Mouse (Mus musculus) lung, postnatal 4 days (tissue): ENCODE measurements around the gene Slc35e3.
"Not testable (repeated sequence)": the region's sequence is repeated elsewhere in the genome, so short reads cannot be mapped to it uniquely, and the experiment has no call there.

Experiments used
- DNase-seq, 2 experiments: peaks; one replicate each; pipeline ENCODE4 v3.0.0; 2021

The Slc35e3 gene

DNA sequence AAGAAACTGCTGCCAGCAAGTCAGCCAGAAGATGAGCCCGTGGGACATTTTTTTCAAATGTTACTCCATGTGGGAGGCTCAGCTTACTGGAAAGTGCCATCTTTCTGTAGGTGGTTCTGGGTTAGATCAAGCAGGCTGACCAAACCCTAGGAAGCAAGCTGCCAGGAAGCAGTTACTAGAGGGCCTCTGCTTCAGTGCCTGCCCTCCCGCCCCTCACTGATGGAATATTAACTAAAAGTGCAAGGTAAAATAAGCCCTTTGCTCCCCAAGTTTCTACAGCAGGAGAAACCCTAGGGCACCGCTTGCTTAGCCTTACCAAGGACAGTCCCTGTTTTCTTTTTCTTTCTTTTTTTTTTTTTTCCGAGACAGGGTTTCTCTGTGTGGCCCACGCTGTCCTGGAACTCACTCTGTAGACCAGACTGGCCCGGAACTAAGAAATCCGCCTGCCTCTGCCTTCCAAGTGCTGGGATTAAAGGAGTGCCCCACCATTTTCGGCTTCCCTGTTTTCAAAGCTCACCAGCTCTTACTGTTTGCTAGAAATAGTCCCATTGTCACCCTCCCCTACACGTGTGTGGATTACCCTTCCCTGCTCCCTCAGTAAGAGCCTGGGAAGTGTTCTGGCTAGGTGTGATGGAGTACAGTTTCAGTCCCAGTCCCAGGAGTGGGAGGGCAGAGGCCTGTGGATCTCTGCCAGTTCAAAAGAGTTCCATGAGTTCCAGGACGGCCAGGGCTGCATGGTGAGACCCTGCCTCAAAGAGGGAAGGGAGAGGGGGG is 2.3 kb upstream of the Slc35e3 start:
- no peak for DNase-seq

DNA sequence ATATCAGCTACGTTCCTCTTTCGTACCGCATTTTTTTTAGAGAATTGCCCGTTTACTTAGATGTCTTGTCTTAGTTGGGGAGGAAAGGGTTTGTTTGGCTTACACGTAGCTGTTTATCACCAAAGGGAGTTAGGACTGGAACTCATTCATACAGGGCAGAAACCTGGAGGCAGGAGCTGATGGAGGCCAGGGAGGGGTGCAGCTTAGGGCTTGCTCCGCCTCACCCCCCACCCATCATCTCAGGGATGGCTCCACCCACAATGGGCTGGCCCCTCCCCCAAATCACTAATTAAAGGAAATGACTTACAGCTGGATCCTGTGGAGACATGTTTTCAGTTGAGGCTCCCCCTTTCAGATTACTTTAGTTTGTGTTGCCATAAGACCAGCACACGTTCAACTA is 1.5 kb upstream of the Slc35e3 start:
- peak in 1 of 2 experiments; percentile 32 for DNase-seq

DNA sequence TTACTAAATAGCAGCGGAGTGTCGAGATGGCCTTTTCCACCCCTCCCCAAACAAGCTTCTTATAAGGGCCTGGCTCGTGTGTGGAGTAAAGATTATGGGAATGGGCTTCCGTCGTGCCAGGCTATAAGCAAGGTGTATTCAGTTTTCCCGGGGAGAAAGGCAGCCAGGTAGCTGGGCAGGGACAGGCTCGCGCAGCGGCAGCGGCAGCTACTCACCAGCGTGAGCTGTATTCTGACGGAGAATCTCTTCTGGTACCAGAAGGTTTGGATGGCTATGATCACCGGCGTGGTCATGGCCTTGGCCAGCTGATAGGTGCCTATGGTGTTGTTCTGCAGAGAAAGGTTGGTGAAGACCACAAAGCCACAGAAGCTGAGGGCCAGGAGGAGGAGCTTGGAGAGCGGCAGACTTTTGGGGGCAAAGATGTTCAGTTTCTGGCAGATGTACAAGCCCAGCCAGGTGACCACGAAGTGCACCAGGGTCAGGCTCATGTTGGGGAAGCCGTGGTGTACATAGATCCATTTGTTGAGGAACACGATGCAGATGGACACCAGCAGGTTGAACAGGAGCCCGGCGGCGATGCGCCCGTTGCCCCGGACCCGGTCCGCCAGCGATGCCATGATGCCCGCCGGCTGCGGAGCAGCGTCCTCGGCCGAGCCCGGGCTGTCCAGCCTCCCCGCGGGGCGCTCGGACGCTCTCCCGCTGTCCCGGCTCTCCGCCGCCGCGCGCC is 432 bp downstream of the Slc35e3 start:
- DNase-seq, result peak in 1 of 2 experiments; percentile 17

DNA sequence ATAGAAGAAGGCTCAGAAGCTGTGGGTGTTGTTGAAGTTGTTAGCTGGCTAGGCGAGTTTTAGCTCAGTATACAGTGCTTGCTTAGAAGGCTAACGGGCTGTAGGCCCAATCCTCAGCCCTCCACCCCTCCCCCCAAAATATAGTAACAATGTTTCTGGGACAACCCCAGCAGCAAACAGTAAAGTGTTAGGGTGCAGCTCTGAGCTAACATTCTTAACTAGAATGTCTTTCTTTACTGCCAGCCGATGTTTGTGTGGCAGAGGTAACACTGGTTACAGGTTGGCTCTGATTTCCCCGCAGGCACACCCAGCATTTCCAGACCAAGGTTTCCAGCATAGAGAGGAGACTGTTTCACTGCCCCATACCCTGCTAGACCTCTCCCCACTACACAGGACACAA is 2.2 kb downstream of the Slc35e3 start:
- peak; percentile 20 to 23 for DNase-seq

DNA sequence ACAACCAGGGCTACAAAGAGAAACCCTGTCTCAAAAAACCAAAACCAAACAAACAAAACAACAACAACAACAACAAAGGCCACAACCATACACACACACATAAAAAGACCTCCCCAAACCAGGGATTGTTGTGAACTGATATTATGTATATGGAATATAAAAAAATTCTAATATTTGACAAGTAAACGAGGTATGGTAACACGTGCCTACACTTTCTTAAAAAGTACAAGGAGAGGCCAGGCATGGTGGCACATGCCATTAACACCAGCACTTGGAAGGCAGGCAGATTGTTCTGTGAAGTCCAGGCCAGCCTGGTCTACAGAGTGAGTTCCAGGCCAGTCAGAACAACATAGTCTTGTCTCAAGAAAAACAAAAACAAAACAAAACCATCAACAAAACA is 3.0 kb downstream of the Slc35e3 start:
- DNase-seq, result peak in 1 of 2 experiments; percentile 7

DNA sequence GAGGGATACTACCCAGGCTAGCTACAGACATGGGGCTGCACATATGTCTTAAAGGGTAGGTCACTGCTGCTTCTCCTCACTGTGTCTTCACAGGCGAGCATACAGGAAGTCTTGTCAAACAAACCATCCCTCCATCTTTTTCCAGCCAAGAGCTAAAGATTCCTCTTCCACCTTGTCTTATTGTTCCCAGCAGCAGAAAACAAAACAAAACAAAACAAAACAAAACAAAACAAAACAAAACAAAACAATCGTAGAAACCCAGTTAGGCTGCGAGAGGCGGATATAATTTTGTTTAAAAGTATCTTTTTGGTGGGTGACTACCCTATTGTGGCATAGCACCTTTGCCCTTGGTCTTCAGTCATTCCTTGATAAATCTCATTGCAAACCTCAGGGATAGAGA is 3.5 kb downstream of the Slc35e3 start:
- no peak for DNase-seq

DNA sequence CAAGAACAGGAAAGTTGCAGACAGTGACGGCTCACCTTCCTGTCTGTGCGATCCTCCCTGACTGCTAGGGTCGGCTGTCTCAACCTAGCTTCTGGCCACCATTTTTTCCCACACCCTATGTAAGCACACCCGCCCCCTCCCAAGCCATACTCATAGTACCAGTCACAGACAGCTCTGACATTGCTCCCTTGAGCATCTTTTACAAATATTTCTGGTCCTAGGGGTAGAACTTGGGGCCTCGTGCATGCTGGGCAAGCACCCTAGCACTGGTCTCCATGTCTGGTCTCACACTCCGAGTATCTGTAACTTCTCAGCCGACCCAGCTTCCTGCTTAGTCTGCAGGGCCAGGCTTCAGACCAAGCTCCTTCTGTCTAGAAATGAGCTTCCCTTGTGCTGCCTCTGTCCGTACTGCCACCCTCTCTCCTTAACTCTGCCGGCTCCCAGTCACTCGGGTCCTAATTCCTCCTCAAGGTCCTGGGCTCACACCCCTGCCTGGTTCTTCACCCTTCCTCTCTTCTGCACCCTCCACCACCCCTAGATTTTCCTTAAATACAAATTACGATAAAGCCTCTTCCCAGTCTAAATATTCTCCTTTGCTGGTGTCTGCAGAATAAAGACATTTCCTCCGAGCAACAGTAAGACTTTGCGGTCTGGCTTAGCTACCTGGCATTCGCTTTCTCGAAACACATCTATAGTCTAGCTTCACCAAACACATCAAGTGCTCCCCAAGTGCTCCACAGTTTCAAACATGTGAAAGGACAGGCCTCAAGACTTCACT is 4.3 kb downstream of the Slc35e3 start:
- DNase-seq, result no peak

DNA sequence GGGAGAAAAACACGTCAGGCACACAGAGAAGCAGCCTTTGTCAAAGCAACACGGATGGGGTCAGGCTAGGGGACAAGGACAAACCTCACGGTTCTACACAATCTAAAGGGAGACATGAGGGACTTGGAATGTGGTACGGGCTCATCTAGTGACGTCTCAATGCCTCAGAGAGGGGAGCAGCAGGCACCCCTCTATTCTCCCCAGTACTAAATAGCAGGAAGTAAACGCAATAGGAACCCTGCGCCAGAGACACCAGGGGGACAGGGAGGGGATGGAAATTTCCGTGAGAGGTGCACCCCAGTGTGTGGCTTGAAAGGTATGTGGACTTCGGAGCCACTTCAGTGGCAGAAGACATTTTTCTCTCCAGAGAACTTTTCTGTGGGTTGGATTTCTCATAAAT is 5.2 kb downstream of the Slc35e3 start:
- no peak for DNase-seq

DNA sequence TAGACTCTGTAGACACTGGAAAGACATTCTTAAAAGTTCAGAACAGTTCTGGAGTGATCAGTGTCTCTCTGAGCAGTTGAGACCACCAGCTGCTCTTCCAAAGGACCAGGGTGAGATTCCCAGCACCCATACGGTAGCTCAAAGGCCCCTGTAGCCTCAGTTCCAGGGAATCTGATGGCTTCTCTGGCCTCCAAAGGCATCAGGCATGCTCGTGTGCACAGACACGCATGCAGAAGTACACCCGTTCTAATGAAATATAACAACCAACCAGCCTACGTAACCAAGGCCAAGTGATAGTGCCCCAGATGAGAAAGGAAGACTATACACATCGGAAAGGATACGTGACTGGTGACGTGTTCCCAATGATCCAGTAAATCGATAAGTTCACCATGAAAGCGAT is 6.0 kb downstream of the Slc35e3 start:
- no peak for DNase-seq

DNA sequence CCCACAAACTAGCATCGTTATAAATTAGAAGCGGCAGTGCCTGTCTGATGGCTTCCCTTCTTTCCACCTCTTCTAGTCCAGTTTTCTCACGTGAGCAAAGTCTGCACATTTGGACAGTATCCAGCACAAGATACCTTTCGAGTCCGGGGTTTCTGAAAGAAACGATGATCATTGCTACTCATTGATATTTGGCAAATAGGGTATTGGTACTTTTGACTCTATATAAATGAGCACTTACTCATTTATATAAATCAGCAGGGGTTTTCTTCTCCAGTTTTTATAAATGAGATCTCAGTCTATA is 6.6 kb downstream of the Slc35e3 start:
- no peak for DNase-seq

DNA sequence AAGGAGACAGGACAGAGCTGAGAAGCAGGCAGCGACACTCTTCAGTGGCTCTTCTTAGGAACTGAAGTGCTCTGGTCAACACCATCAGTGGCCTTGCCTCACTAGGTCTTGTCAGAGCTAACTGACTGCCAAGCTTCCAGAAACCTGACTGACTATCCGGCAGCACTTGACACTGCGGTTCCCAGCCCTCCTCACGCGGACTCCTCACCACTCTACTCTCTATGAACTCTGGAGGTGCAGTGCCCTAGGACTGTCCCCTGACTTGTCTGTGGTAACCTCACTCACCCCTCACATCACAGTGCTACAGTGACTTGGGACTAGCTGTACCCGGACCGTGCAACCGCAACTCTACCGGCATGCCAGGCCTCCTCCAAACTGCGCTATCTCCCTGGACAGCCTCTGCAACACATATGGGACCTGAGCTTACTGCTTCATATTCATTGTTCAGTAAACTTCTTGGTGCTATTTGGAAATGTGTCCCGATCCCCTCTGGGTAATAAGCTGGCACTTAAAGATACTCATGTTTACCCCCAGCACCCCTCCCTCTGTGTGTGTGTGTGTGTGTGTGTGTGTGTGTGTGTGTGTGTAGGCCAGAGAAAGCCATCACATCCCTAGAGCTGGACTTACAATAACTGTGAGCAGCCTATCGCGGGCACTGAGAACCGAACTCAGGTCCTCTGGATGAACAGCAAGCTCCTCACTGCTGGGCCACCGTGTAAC is 7.1 kb downstream of the Slc35e3 start:
- DNase-seq, result no peak

DNA sequence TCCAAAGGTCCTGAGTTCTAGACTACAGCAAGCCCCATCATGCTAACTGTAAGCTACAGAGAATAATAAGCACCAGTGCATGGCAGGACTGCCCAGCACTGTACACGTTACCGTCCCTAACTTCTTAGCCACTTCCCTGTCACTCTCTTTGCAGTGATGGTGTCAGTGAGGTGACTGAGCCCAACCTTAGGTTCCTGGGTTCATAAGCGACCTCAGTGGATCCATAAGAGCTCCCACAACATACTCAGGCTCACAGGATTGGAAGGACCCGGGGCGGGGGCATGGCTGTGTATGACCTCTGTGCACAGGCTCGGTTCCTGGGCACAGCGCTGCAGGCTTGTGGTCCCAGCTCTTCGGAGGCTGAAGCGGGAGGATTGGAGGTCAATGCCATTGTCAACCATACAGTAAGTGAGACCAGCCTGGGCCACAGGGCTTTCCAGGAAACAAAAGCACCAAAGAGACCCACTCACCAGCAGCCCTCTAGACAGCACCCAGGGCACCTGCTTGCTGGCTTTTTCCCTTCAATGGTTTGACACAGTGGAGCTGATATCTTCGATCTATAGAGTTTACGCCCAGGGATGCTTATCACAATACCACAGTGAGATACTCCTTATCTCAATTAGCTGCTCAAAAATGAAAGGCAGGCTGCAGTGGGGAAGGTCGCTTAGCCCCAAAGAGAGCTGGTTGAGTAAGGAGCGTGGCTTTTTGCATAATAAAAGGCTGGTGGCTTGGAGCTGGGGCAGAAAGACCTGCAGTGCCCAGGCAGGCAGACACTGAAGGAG is 7.8 kb downstream of the Slc35e3 start:
- DNase-seq, result no peak

DNA sequence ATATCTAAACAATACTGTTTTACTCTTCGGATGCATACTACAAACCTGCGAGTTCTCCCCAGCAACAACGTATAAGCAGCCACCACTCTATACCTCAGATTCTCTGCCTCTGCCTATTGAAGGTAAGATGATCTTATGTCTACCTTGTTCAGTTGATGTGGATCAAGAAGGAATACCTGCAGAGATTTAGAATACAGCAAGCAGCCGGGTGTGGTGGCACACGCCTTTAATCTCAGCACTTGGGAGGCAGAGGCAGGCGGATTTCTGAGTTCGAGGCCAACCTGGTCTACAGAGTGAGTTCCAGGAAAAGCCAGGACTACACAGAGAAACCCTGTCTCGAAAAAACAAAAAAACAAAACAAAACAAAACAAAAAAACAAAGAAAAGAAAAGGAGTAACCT is 8.7 kb downstream of the Slc35e3 start:
- not testable (repeated sequence) for DNase-seq

DNA sequence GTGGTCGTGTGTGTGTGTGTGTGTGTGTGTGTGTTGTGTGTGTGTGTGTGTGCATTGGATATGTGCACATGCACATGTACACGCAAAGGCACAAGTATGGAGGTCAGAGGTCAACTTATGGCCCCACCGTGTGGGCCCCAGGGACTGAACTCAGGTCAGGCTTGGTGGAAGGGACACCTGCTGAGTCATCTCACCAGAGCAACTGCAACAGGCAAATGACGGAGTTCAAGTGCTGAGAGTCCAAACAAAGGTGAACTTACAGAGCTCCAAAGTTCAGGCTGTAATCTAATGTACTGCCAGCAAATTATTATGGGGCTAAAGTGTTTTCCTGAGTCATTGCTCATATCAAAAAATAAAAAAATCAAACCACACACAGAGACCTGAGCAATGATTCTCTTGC is 9.1 kb downstream of the Slc35e3 start:
- DNase-seq, result no peak

DNA sequence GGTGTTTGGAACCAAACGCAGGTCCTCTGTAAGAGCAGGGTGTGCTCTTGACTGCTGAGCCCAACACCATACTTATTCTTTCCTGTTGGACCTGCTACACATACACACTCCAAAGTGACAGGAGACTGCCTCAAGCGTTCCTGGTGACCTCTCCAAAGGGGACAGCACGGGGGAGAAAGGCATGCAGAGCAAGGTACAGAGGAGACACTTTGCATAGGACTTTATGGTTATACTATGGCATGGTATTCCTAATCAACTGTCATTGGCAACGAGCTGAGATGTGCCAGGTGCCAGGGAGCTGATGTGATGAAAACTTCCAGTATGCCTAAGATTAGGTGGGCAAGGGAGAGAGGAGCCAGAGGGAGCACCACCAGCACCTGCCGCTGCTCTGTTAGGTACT is 9.6 kb downstream of the Slc35e3 start:
- DNase-seq, result no peak

DNA sequence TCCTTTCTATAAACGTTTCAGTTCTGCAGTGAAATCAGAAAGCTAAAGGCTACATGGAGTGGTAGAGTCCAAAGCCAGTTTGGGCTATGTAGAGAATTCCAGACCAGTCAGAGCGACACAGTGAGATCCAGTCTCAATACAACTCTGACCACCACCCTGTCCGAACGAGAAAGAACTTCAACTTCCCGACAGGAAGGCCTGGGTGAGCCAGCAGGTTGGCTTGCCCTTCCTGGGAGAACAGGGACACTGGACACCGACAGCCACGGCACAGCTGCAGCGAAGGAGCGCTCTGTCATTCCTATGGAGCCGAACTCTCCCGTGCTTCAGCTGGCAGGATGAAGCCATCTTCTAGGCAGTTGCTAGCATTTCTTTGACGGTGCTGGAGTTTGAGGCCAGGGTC is 10.8 kb downstream of the Slc35e3 start:
- DNase-seq, result not testable (repeated sequence)

DNA sequence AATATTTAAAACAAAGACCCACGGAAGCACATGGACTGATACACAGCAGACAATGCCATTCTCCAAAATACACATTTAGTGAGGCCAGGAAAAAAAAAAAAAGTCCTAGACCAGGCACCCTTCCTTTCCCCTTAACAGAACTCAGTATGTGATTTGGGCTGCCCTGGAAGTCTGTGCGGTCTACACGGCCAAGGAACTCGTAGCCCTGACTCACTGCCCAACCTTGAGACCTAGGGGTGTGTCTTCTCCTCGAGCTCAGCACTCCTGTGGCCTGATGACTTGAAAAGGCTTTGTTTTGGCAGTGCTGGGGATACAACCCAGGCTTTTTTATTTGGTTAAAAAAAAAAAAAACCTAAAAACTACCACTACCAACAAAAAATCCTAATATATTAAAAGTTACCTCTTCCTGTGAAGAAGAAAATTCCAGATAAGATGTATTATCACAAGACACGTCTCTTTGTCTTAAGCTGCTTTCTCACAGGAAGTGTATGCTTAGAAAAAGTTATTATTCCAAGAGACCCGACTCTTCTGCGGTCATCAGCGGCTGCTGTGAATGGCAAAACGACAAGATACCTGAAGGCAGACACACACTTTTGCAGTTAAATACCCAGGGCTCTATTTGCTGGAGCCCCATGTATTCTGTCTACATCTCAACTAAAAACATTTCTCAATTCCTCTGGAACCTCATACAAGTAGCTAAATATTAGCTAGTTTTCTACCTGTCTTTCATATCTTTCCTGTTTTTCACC is 11.9 kb downstream of the Slc35e3 start:
- not testable (repeated sequence) for DNase-seq

DNA sequence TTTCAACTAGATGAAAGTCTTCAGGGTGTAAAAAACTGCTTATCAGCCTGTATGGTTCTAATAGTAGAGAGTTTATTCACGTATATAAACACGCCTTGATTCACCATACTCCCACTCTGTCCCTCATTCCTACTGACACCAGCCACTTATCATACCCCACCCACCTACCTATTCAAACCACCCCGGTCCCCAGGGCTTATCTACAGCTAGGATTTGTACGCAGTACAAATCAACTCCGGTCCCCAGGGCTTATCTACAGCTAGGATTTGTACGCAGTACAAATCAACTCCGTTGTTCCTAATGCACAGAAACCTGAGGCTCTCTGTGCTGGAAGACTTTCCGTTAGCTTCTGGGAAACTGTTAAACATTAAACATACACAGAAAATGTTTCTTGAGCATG is 12.5 kb downstream of the Slc35e3 start:
- not testable (repeated sequence) for DNase-seq

DNA sequence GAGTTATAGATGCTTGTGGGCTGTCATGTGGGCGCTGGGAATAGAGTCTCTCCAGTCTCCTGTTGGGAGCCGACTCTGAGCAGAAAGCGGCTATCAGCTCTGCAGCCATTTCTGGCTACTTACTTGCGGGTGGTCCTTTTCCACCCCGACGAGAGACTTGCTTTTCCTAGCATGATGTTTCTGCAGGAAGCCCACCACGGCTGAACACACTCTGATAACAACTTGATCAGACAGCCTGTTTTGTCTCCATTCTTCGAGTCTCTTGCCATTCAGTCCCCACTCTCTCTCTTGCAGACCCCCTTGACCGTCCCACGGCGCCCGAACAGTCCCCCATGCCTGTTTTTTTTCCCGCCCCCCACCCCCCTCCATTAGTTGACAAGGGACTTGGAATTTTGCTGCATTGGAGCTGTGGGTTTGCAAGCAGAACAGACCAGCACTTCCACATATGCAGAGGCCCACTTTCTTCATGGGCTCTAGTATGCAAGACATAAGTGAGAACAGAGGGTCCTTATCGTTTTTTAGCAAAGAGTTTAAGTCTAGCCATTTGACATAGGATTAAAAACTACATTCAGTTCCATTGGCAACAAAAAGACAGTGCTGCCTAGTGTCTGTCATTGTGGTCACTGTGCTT is 13.1 kb downstream of the Slc35e3 start:
- peak in 1 of 2 experiments; percentile 4 for DNase-seq

DNA sequence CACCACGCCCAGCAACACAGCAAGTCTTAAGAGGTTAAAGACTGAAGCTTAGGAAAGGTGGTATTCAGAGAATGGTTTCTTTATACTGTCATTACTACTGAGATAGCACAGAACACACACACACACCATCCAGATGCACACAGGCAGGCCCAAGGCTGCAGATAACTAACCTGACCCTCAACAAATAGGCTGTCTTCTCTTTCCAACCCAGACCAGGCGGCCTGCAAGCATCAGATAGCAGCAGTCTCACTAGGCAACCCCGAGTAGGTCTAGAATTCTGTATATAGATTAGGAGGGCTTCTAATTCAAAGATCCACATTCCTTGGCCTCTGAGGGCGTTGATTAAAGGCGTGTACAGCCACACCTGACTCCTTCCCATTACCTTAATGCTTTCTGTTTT is 14.0 kb downstream of the Slc35e3 start:
- DNase-seq, result no peak
